Mouse (Mus musculus) C2C12 (cell line): ENCODE measurements around the gene Ltb4r2. TPM values are rescaled to one million over a fixed set of nuclear protein-coding genes. Genes with fewer than 3 reads are reported as not detected.

ENCODE experiments used
- H3K27me3 ChIP-seq: one replicate; pipeline ENCODE4 v1.6.1; 2011; ENCODE audit not compliant: control insufficient read depth, insufficient read depth, insufficient read length
- H3K36me3 ChIP-seq: one replicate; pipeline ENCODE4 v1.6.1; 2011; ENCODE audit not compliant: control insufficient read depth, insufficient read depth
- H3K4me3 ChIP-seq: one replicate; pipeline ENCODE4 v1.5.1; 2011; ENCODE audit warnings: mild to moderate bottlenecking, control low read depth; ENCODE audit not compliant: poor library complexity, insufficient read depth, severe bottlenecking
- H3K79me2 ChIP-seq: one replicate; pipeline ENCODE4 v1.6.1; 2011; ENCODE audit not compliant: control insufficient read depth, insufficient read depth
- H3K79me3 ChIP-seq: one replicate; pipeline ENCODE4 v1.6.1; 2011; ENCODE audit warnings: low read depth, control low read depth
- H3ac ChIP-seq: one replicate; pipeline ENCODE3; 2011; ENCODE audit warnings: low read depth; ENCODE audit not compliant: control insufficient read depth, insufficient read length
- CEBPB ChIP-seq: IDR thresholded peaks from one replicate; pipeline ENCODE4 v1.6.1; 2011; ENCODE audit warnings: low read depth, mild to moderate bottlenecking, control low read depth, moderate library complexity
- CTCF ChIP-seq: IDR thresholded peaks from one replicate; pipeline ENCODE4 v1.5.1; 2011; ENCODE audit not compliant: control insufficient read depth, insufficient read depth, insufficient read length
- FOSL1 ChIP-seq: IDR thresholded peaks from one replicate; pipeline ENCODE4 v1.8.0; 2011; ENCODE audit warnings: mild to moderate bottlenecking, low read length; ENCODE audit not compliant: poor library complexity, insufficient read depth, severe bottlenecking
- MAX ChIP-seq: IDR thresholded peaks from one replicate; pipeline ENCODE4 v1.6.1; 2011; ENCODE audit warnings: mild to moderate bottlenecking, control low read depth
- MYOD1 ChIP-seq: IDR thresholded peaks from one replicate; pipeline ENCODE4 v1.6.1; 2011; ENCODE audit warnings: low read depth; ENCODE audit not compliant: control insufficient read depth, insufficient read length
- MYOG ChIP-seq: IDR thresholded peaks from one replicate; pipeline ENCODE4 v1.6.1; 2011; ENCODE audit not compliant: control insufficient read depth, insufficient read length; ENCODE audit errors: extremely low read depth
- USF1 ChIP-seq: IDR thresholded peaks from one replicate; pipeline ENCODE4 v1.6.1; 2011; ENCODE audit warnings: low read depth, mild to moderate bottlenecking, control low read depth, moderate library complexity
- polyA plus RNA-seq: library from polyadenylated mRNA; unstranded; fragments of >200 nt; fragmentation: generic; extraction: Trizol; gene quantifications from one replicate; pipeline ENCODE4 v1.2.1, GENCODE M21; 2012; ENCODE audit warnings: missing spikeins

Ltb4r2 gene
- polyA plus RNA-seq, 1 experiment, result 0.09 TPM

DNA sequence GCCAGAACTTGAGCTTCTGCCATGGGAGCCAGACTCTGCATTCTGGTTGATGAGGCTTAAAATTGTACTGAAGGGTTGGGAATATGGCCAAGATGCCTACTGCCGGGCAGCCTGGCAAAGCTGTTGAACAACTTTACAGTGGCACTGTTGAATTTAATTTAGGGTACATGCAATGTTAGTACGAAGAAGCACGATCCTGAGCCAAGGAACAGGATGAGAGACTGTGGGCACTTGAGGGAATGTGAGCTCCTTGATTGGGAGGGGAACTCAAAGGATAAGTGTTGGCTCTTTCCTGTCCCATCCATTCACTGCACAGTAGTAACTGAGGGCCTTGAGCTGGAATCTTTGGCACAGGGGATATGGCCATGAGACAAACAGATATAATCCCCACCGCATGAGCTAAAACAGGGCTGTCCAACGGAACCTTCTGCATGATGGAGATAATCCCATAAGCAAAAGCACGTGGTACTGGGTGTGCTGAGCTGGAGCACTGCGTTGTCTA is 30.6 kb upstream of the Ltb4r2 start:
- H3K4me3 ChIP-seq, result no peak overlapping the region
- H3K27me3 ChIP-seq, result no peaks in the 10 kb centered on the region
- no peaks in the 10 kb centered on the region for H3K79me2 ChIP-seq
- H3K36me3 ChIP-seq, result no peaks in the 10 kb centered on the region
- no peak overlapping the region for H3ac ChIP-seq
- TF ChIP-seq USF1 (no peak), CEBPB (no peak), FOSL1 (no peak), MYOD1 (no peak), MAX (no peak), CTCF (no peak), MYOG (no peak)
- H3K79me3 ChIP-seq, result no peaks in the 10 kb centered on the region

DNA sequence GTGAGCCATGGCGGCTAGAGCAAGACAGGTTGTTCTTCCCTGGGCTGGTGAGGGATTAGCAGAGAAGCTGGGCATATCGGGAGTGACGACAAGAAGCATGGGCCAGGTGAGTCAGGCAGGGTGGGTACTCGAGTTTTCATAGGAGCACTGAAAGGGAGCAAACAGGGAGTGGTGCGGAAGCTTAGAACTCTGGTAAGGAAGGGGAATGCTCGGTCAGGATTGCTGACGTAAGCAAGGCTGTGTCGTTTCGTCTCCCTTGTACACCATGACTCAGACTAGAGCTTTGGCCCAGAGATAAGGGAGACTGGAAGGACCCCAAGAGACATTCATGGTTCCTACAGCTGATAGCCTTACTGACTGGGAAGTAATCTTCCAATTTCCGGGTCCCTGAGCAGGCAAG is 27.3 kb upstream of the Ltb4r2 start:
- H3K27me3 ChIP-seq, result no peaks in the 10 kb centered on the region
- H3K79me2 ChIP-seq, result no peaks in the 10 kb centered on the region
- H3K4me3 ChIP-seq, result no peak overlapping the region
- H3K36me3 ChIP-seq, result peaks cover under 1% of the 10 kb centered on the region
- TF ChIP-seq MYOG (no peak), MYOD1 (no peak), USF1 (no peak), CTCF (no peak), CEBPB (no peak), FOSL1 (no peak), MAX (no peak)
- no peak overlapping the region for H3ac ChIP-seq
- H3K79me3 ChIP-seq, result no peaks in the 10 kb centered on the region

GRCm38 (mm10) chr14:55734869-55735268 is 26.4 kb upstream of the Ltb4r2 start:
- peaks cover 6% of the 10 kb centered on the region for H3K36me3 ChIP-seq
- H3K79me2 ChIP-seq, result no peaks in the 10 kb centered on the region
- H3K79me3 ChIP-seq, result no peaks in the 10 kb centered on the region
- H3ac ChIP-seq, result no peak overlapping the region
- H3K4me3 ChIP-seq, result no peak overlapping the region
- TF ChIP-seq MYOG (no peak), CTCF (no peak), CEBPB (no peak), MAX (no peak), FOSL1 (no peak)
- H3K27me3 ChIP-seq, result no peaks in the 10 kb centered on the region

GRCm38 (mm10) chr14:55735334-55735733 is 25.9 kb upstream of the Ltb4r2 start:
- no peak for TF ChIP-seq FOSL1
- no peak for TF ChIP-seq CEBPB
- TF ChIP-seq MYOG, result no peak
- no peak for TF ChIP-seq USF1
- TF ChIP-seq MYOD1, result no peak
- no peak for TF ChIP-seq CTCF
- TF ChIP-seq MAX, result no peak
- Histone ChIP-seq H3K36me3 (peaks cover 6% of the 10 kb centered on the region), H3K4me3 (no peak overlapping the region), H3ac (no peak overlapping the region), H3K79me2 (no peaks in the 10 kb centered on the region), H3K27me3 (no peaks in the 10 kb centered on the region), H3K79me3 (no peaks in the 10 kb centered on the region)

- H3K36me3 ChIP-seq, result peaks cover 6% of the 10 kb centered on the region
- no peak for TF ChIP-seq MYOD1
- no peak for TF ChIP-seq MYOG
- no peak for TF ChIP-seq CEBPB
- no peak for TF ChIP-seq USF1
- no peak for TF ChIP-seq FOSL1
- no peaks in the 10 kb centered on the region for H3K79me3 ChIP-seq
- no peak overlapping the region for H3K4me3 ChIP-seq
- no peaks in the 10 kb centered on the region for H3K79me2 ChIP-seq
- no peaks in the 10 kb centered on the region for H3K27me3 ChIP-seq
- no peak overlapping the region for H3ac ChIP-seq
Observed at GRCm38 (mm10) chr14:55735758-55736157, 25.5 kb upstream of the Ltb4r2 start.

GRCm38 (mm10) chr14:55737086-55737687 is 24.0 kb upstream of the Ltb4r2 start:
- Histone ChIP-seq H3K79me3 (no peaks in the 10 kb centered on the region), H3K4me3 (no peak overlapping the region), H3K27me3 (no peaks in the 10 kb centered on the region), H3ac (no peak overlapping the region), H3K36me3 (peaks cover 12% of the 10 kb centered on the region), H3K79me2 (no peaks in the 10 kb centered on the region)
- TF ChIP-seq MAX, result no peak
- TF ChIP-seq FOSL1, result no peak
- no peak for TF ChIP-seq USF1
- TF ChIP-seq MYOD1, result no peak
- TF ChIP-seq CEBPB, result no peak
- TF ChIP-seq CTCF, result no peak
- TF ChIP-seq MYOG, result no peak
